Mouse (Mus musculus) cerebellum, adult 11-12 months (tissue): ENCODE data around the gene Ascc1.
A peak's percentile ranks its signal among the peaks of the same experiment; 100 is the strongest.
"Not testable (repeated sequence)": the region's sequence is repeated elsewhere in the genome, so short reads cannot be mapped to it uniquely, and the experiment has no call there.

Experiments
- DNase-seq: peaks from one replicate; pipeline ENCODE4 v3.0.0; 2022

The Ascc1 gene

DNA sequence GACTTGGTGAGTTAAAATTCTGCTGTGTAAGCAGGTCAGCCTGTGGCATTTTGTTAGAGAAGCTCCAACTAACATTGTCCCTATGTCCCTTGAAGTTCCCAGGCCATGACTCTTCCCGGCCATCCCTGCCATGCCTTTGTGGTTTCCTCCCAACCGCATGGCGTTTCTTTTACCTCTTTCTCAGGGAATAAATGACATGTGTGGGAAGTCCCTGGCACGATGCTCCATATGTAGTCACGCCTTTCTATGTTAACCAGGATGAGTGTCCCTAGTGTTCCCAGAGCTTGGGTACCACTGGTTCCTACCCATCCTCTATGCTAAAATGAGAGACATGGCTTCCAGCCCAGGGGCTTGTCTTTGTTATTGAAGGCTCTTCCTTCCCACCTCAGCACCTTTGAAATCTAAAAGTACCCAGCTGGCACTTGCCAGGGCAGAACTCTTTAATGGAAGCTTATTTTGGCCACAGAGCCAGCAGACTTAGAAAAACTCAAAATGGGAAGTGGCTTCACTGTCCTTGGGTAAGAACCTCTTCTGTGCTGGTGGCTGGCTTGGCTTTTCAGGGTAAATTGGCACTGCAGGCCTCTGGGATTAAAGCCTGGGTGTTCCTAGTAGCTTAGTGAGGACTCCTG is 24.8 kb upstream of the Ascc1 start:
- no peak for DNase-seq

DNA sequence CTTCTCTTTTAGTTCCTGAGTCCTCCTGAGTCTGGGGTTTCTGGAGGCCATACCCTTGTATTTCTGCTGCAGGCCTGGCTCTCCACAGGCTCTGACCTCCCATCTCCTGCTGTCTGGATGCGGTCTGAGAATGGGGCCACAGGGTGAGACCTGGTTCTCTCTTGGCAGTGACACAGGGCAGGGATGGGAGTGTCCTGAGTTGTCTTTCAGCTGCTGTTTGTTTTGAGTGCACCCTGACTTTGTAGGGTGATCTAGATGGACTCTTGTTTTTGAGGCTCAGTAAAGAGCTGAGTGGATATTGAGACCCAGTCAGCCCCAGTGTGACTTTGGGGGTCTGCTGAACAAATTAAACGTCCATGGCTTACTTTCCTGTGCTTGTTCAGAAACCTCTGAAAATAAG is 24.2 kb upstream of the Ascc1 start:
- DNase-seq: no peak

DNA sequence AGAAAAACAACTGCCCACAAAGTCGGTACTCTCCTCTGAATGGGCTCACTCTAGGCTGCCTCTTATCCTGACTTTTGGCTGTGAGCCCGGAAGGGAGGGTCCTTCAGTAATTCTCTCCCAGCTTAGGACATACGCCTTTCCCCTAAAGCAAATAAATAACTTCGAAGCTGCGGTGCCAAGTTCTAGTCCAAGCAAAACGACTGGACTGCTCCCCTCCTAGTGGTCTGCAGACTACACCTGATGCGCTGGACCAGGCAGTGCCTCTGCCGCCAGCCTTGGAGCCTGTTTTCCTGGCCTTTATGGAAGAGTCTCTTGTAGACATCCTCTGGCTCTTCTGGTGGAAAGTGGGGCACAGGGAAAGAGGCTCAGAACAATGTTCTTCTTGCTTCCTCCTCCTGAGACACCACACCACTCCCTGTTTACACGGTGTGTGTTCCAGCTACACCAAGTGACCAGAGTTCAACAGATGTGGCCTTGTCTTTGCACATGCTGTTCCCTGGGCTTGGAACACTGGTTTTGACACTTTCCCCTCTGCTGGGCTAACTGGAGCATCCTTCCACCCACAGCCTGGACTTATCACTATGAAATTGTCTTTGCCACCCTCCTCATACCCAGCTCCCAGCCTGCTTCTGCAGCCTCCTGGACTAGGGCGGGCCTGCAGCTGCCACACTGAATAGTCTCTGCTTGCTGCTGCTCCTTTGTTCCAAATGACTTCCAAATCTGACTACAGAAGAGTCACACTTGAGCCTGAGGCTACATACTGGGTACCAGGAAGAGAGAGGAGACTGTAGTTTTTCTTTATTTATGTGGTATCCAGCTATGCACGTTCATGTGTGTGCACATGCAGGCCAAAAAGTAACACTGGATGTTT is 23.5 kb upstream of the Ascc1 start:
- DNase-seq: no peak

DNA sequence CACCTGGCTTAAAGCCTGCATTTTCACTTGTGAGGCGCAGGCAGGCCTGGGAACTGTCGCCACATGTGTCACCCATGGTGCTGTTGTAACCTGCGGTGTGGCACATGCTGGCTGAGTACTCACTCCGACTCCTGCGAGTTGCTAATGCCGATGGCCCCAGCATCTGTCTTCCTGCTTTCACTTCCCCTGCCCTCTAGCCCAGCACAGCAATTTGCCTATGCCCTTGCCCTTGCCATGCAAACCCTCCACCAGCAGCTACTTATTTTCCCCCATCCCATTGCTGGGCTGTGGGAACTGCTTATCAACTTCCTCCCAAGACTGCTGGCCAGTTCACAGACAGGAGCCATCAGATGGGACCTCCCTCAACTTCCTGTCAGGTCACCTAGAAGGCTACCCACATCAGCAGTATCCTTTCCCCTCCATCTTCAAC is 21.8 kb upstream of the Ascc1 start:
- DNase-seq: no peak

DNA sequence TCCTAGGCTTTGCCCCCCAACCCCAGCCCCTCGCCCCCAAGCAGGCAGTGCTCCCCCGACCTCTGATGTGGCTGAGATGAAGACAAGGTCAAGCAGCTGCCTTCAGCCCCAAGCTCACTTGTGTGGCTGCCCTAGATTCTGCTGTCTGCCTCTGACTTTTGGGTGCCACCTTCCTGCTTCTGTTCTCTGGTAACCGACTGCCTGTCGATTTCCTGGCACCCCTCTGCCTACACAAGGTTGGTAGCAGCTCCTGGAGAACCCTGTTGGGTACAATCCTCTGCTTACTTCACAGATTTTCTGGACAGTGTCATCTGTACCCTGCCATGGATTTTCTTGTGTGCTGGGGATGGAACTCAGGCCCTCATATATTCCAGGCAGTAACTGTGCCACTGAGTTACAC is 21.3 kb upstream of the Ascc1 start:
- DNase-seq: no peak

DNA sequence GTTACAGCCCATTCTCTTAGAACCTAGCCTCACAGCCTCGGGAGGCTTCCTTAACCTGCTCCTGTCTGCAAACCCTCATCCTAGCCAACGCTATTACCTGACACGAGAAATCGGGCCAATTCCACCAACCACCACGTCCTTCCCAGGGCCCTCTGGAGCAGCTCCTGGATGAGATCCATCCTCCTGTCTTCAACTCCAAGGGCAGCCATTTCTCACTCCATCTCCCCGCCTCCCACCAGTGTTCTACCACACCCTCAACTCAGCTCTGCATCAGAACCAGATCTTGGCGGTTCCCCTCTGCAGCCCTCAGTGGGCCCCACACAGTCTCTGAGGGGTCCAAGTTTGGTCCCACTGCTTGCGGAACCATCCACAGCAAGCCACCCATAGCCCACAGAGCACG is 20.8 kb upstream of the Ascc1 start:
- DNase-seq: no peak

DNA sequence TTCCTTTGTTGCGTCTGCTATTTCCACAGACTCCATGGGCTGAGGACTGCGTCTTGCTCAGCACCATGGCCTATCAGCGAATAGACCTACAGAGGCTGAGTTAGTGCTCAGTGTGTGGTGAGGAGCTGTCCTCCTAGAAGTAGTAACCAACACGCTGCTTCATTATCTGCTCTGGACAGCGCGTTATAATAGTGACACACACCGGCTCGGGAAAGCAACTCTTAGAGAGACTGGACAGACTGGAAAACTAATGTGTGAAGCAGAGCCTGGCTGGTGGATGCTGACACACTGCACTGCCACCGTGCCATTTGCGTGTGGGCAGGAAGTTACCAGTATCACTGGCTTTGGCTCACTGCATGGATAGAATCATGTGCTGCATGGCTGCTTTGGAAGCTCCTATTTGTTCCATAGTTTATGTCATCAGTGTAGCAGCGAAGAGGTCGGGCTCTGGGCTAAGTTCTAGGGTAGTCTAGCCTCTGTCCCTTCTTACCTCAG is 20.2 kb upstream of the Ascc1 start:
- no peak for DNase-seq

DNA sequence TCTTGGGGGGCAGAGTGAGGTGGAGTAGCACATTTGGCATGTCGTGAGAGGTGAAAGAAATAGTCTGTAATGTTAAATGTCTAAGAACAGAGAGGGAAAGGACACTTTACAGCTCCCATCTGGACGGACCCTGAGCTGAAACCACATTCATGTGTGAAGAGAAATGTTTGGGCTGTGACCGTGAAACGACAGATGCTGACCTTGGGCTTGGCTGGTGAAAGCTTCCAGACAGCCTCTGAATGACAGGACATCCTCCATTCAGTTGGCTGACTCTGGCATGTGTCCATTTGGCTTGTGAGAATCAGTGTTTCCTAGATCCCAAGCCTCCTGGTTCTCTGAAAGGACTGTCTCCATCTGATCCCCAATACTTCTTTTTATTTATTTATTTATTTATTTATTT is 14.6 kb upstream of the Ascc1 start:
- no peak for DNase-seq

DNA sequence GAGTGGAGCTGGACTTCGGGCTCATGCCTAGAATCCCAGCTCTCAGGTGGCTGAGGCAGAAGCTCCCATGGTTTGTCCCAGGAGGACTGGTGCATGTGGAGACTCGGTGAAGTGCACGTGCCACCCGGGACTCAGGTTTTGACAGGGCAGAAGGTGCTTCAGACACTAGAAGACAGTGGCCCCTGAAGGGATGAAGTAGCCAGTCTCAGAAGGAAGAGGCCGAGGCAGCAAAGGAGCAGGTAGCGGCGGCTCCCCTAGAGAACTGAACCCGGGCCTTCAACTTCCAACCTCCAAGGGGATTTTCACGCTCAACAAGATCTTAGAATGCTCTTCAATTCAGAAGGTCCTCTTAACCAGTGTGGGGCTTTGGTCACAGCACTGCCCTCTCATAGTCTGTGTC is 12.2 kb upstream of the Ascc1 start:
- DNase-seq: no peak

DNA sequence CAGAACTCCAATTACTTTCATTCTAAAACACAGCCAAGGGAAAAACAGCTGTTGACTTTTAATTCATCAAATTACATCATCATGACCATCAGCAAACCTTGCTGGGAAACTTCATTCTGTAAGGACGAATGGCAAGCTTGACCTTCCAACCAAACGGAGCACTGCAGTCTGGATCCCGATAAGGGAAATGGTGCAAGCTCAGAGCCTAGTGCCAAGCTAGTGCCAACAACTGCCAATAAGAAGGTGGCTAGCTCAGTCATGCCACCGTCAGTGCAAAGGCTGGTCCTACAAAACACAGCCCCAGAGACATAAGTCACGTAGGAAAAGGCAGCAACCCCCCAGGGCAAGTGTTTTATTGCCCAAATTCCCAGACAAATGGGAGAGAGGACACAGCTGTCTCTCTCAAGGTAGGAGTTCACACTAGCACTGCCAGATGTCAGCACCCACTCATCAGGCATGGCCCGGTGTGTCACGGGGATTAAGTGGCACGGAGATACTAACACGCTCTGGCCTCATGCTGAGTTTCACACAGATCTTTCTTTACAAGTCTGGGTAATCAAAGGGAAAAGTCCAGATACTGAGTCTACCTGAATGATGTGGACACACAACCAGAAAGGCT is 11.2 kb upstream of the Ascc1 start:
- no peak for DNase-seq

DNA sequence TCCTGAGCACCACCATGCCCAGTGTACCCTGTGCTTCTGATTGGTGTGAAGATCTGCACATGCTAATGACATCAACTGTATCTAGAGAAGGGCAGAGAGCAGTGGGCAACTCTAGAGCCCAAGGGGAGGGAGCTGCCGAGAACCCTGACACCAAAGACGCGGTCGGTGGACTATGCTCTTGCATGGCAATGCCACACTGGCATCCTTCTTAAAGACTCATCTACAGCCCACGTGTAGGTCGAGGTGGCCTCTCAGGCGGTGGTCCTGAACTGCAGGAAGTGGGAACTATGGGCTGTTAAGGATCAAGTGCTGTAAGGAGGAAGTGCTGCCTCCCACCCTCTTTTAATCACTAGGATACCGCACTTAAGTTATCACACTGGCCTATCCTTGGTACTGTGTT is 10.6 kb upstream of the Ascc1 start:
- no peak for DNase-seq

DNA sequence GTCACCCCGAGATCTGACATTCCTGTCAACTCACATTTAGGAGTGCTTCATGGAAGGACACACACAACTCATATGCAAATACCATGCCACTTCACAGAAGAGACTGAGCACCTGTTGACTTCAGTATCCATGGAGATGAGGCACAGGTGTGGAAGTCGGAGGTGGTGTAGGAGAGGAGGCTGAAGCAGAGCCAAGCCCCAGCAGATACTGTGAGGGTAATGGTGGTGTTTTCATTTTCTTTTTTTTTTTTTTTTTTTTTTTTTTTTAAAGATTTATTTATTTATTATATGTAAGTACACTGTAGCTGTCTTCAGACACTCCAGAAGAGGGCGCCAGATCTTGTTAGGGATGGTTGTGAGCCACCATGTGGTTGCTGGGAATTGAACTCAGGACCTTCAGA is 8.8 kb upstream of the Ascc1 start:
- DNase-seq: not testable (repeated sequence)

DNA sequence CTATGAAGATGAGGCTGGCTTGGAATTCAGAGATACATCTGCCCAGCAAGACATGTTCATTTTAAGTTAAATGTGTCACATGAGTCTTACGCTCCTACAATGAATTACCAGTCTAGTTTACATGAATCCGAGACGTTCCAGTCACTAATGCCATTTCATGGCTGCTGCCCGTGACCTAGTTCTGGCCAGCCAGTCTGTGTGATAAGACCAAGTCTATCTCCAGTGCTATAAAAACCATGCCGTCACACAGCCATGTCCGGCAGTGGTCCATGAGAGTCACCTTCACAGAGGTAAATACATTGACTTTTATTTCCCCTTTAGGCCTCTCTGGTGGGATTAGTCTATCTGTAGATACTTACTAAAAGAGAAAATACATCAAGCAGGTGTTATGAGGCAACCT is 6.7 kb upstream of the Ascc1 start:
- DNase-seq: no peak

DNA sequence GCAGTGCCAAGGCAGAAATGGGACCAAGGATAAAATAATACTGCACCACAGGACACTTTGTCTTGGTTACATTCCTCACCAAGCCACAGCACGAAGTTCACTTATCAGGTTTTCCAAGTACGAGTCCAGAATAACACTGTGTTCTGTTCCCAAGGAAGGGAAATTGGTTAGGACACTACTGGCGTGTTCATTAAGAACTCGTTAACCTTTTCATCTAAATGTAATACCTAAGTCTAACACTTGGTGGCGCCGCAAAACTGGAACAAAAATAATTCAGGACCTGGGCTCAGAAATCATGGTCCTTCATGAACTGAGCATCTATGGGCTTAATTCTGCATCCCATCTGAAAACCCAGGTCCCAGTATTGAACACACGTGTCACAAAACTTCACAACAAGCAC is 5.0 kb upstream of the Ascc1 start:
- DNase-seq: no peak

DNA sequence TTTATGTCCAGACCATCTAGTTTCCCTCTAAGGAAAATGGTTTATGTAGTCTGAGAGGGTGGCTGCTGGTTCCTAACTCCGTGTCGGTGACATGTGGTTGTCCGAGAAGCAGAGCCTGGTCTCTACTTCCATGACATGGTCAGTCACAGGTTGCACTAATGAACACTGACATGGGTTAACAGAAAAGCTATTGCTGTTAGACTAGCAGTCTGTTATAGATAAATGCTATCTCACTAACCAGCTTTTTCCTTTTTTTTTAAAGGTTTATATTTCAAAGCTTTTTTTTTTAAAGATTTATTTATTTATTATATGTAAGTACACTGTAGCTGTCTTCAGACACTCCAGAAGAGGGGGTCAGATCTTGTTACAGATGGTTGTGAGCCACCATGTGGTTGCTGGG is 3.5 kb upstream of the Ascc1 start:
- no peak for DNase-seq

DNA sequence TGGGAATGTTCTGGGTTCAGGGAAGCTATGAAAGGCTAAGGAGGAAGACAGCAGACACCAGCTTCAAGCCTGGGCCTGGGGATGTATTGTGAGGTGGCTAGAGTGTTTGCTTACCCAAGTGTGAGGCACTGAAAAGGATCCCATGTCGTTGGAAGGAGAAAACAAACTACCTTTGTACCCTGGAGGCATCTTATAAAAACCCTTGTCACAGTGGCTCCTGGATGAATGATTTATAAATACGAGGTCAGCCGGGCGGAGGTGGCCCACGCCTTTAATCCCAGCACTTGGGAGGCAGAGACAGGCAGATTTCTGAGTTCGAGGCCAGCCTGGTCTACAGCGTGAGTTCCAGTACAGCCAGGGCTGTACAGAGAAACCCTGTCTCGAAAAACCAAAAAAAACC is 942 bp upstream of the Ascc1 start:
- not testable (repeated sequence) for DNase-seq

DNA sequence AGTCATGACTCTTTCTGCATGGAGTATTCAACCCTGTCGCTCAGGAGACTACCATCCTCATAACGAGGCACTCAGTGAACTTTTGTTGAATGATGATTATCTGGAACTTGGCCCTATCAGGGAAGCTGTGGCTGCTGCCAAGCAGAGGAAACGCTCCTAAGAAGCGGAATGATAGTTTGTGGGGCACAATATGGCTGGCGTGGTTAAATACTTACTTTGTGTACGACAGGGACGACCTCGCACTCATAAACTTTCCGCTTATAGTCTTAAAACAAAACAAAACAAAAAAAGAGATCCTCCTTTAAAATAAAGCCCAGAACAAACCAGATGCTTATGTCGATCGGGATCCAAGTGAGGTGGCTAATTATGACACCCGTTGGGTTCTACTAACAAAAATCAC is 402 bp upstream of the Ascc1 start:
- DNase-seq: peak; percentile 53

DNA sequence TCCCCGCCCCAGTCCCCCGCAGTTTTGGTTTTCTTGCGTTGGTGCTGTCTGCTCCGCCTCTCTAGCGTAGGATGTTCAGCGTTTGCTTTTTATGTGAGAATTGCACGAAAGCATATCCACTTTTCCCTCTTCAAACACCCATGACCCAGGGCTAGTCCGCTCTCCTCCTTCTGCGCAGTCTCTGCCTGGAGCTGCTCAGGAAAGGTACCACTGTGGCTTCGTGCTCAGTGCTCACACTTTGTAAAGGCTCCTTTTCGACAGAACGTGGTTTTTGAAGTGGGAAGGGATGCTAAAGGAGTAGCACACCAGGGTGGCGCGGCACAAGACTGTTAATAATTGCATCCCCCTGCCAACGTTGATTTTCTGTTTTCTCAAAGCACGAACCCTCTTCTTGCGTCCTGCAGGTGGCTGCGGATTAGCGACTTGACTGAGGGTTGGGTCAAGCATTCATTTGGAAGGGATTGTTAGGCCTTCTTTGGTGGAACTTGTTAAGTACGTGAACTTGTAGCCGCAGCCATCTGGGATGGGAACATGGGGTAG is 678 bp downstream of the Ascc1 start:
- DNase-seq: no peak

DNA sequence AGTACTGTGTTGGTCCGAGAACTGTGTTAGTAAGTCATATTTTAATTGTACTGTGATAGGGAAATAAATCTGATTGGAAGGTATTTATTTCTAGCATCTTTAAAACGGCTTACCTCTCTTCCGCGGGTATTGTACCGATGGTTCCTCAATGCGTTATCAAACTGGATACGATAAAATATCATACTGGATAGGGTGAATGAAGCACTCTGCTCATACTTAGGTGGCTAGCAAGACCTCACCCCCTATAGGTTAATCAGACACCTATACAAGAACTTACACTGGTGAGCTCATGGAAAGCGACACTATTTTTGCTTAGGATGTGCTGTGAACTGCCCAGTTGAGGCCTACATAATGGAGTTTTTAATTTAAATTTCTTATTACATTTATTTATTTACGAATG is 1.2 kb downstream of the Ascc1 start:
- DNase-seq: no peak

DNA sequence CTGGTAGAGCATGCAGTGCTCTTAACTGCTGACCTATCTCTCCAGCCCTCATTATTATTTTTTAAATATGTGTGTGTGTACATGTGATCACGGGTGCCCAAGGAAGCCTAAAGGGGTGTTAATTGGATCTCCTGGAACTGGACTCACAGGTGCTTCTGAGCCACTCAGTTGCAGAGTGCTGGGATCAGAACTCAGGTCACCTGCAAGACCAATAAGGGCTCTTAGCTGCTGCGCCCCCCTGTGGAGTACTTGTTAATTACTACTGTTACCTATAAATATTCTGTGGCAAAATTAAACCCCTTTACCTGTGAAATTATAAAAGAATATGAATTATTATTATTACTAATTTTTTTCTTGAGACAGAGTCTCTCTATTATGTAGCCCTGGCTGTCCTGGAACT is 2.7 kb downstream of the Ascc1 start:
- DNase-seq: no peak

DNA sequence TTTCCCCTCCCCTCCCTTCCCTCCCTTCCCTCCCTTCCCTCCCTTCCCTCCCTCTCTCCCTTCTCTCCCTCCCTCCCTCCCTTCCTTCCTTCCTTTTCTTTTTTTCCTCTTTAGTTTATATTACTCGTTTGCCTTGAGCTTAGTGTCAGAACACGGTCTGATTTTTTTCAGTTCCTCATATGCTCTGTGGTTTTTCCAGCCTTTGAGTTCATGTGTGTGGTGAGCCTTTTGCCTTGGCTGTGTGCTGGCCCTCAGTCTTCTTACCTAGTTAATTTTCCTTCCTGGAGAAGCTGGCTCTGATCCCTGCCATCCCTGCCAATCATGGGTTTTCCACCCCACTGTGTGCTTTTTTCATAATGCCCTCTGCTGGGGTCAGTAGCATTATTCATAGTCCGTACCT is 6.5 kb downstream of the Ascc1 start:
- DNase-seq: no peak

DNA sequence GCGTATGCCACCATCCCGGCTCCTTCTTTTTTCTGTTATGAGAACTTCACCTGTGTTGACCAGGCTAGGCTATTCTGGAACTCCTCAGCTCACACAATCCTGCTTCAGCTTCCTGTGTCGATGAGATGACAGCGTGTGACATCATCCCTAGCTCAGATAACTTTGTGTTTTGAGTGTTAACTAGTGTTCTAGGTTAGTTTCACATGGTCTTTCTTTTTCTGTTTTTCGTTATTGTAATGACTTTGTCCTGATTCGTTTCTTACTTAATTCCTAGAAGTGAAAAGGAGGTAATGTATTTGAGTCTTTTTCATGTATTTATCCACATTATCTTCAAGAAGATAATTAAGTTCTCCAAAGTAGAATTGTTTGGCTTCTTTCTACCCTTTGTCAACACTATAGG is 13.6 kb downstream of the Ascc1 start:
- no peak for DNase-seq

DNA sequence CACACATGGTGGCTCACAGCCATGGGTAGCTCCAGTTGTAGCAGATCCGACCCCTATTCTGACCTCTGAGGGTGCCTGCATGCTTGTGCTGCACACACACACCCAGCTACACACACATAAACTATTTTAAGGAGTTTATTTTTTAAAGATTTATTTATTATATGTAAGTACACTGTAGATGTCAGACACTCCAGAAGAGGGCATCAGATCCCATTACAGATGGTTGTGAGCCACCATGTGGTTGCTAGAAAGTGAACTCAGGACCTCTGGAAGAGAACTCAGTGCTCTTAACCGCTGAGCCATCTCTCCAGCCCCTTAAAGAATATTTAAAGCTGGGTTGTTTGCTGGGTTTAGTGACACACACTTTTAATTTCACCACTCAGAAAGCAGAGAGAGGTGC is 16.7 kb downstream of the Ascc1 start:
- no peak for DNase-seq

DNA sequence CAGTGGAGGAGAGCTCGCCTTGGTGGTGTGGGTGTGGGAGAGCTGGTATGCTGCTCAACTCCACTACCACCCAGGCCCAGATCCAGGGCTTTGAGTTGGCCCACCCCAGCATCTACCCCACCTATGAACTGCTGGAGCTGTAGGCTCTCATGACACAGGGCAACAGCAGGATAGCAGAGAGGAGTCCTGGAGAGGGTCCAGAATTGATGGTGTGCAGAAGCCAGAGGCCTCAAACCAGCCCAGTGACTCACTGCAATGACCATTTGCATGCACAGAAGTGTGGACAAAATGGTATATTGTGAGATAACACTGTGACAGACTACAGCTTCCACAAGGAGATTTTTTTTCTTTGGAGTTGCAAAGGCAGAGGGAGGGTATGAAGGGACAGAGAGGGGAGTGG is 21.1 kb downstream of the Ascc1 start:
- DNase-seq: no peak
